Mouse (Mus musculus): ENCODE data around the gene Gm10203.
A peak's percentile ranks its signal among the peaks of the same experiment; 100 is the strongest.
"Not testable (repeated sequence)": the region's sequence is repeated elsewhere in the genome, so short reads cannot be mapped to it uniquely, and the experiment has no call there.

Gene Gm10203

GRCm38 (mm10) chr6:149135631-149136030 lies 5.7 kb downstream of the Gm10203 start:
- DNase-seq: no peak

GRCm38 (mm10) chr6:149137936-149138335 lies 8.0 kb downstream of the Gm10203 start:
- DNase-seq: no peak

GRCm38 (mm10) chr6:149139011-149139410 lies 9.0 kb downstream of the Gm10203 start:
- DNase-seq: no peak

- DNase-seq: no peak
Observed at GRCm38 (mm10) chr6:149139471-149139870, 9.5 kb downstream of the Gm10203 start, which contains the start of gene Etfbkmt. Gene Etfbkmt, plus strand, starts transcription at chr6:149139849.

GRCm38 (mm10) chr6:149141393-149142173 lies 11.6 kb downstream of the Gm10203 start:
- DNase-seq: peak; percentile 90

GRCm38 (mm10) chr6:149145143-149145542 lies 15.2 kb downstream of the Gm10203 start:
- DNase-seq: peak; percentile 65

GRCm38 (mm10) chr6:149148436-149149229 lies 18.7 kb downstream of the Gm10203 start:
- peak; percentile 80 for DNase-seq

- no peak for DNase-seq
Observed at GRCm38 (mm10) chr6:149152119-149152518, 22.1 kb downstream of the Gm10203 start.

GRCm38 (mm10) chr6:149153473-149154115 lies 23.6 kb downstream of the Gm10203 start:
- DNase-seq: no peak

- DNase-seq: no peak
Observed at GRCm38 (mm10) chr6:149154116-149155030, 24.4 kb downstream of the Gm10203 start.

GRCm38 (mm10) chr6:149155031-149155841 lies 25.3 kb downstream of the Gm10203 start:
- peak; percentile 67 for DNase-seq

- peak; percentile 40 for DNase-seq
Observed at GRCm38 (mm10) chr6:149167038-149167437, 37.1 kb downstream of the Gm10203 start.

- no peak for DNase-seq
Observed at GRCm38 (mm10) chr6:149167672-149168071, 37.7 kb downstream of the Gm10203 start.

- DNase-seq: no peak
Observed at GRCm38 (mm10) chr6:149168436-149168835, 38.5 kb downstream of the Gm10203 start.

GRCm38 (mm10) chr6:149169965-149170364 lies 40.0 kb downstream of the Gm10203 start:
- not testable (repeated sequence) for DNase-seq

GRCm38 (mm10) chr6:149173831-149174625 lies 44.1 kb downstream of the Gm10203 start:
- DNase-seq: no peak

- DNase-seq: no peak
Observed at GRCm38 (mm10) chr6:149174932-149175570, 45.1 kb downstream of the Gm10203 start.

GRCm38 (mm10) chr6:149179064-149179463 lies 49.1 kb downstream of the Gm10203 start:
- DNase-seq: no peak

Data from kidney, adult 9 months (tissue).